Mouse (Mus musculus) hindbrain, embryonic 16.5 days (tissue): ENCODE results near the gene Armh2. TPM values are rescaled to one million over a fixed set of nuclear protein-coding genes. Genes with fewer than 3 reads are reported as not detected.

Experiments
- ATAC-seq: fragments of 200-750 bp; cut with Nextera tagmentation; 2 replicates; pipeline ENCODE4 v1.8.0; 2017; ENCODE audit warnings: moderate TSS enrichment, moderate library complexity
- H3K27ac ChIP-seq: fragments of 300-500 bp; sonication (generic); 2 replicates; pipeline ENCODE4 v1.5.1; 2014; ENCODE audit warnings: low read depth, mild to moderate bottlenecking, control low read depth, low read length, moderate library complexity
- H3K27me3 ChIP-seq: fragments of 300-500 bp; sonication (generic); replicated peaks from 2 replicates; pipeline ENCODE4 v1.6.1; 2014; ENCODE audit warnings: low read length; ENCODE audit not compliant: control insufficient read depth, insufficient read depth
- H3K36me3 ChIP-seq: fragments of 300-500 bp; sonication (generic); 2 replicates; pipeline ENCODE4 v1.6.1; 2014; ENCODE audit warnings: mild to moderate bottlenecking, low read length, moderate library complexity, mixed read lengths; ENCODE audit not compliant: control insufficient read depth, insufficient read depth
- H3K4me1 ChIP-seq: fragments of 300-500 bp; sonication (generic); 2 replicates; pipeline ENCODE4 v1.6.1; 2014; ENCODE audit warnings: low read depth, low read length; ENCODE audit not compliant: control insufficient read depth, insufficient read depth
- H3K4me2 ChIP-seq: fragments of 300-500 bp; sonication (generic); 2 replicates; pipeline ENCODE4 v1.6.1; 2014; ENCODE audit warnings: mild to moderate bottlenecking, low read length, control low read depth, moderate library complexity
- H3K4me3 ChIP-seq: fragments of 300-500 bp; sonication (generic); 2 replicates; pipeline ENCODE4 v1.5.1; 2014; ENCODE audit warnings: mild to moderate bottlenecking, low read length, control low read depth, moderate library complexity
- H3K9ac ChIP-seq: fragments of 300-500 bp; sonication (generic); 2 replicates; pipeline ENCODE4 v1.6.1; 2014; ENCODE audit warnings: low read depth, mild to moderate bottlenecking, control low read depth, low read length, moderate library complexity
- H3K9me3 ChIP-seq: fragments of 300-500 bp; sonication (generic); 2 replicates; pipeline ENCODE4 v1.6.1; 2014; ENCODE audit warnings: mild to moderate bottlenecking, low read length, moderate library complexity; ENCODE audit not compliant: control insufficient read depth
- WGBS: fragments of 180-500 bp; shearing (Covaris S2); extraction: QIAGEN DNeasy Blood & Tissue Kit; methylation state at CpG from one replicate; pipeline ENCODE4 v1.1.7; 2014; 5-methylcytosine and 5-hydroxymethylcytosine counted together
- polyA plus RNA-seq: library from polyadenylated mRNA; unstranded; fragments of >200 nt; fragmentation: Nextera tagmentation; extraction: Ambion mirVana; gene quantifications from 2 replicates; pipeline ENCODE4 v1.2.1, GENCODE M21; 2015

The Armh2 gene
- polyA plus RNA-seq, 1 experiment from 2014 or later, result not detected

DNA sequence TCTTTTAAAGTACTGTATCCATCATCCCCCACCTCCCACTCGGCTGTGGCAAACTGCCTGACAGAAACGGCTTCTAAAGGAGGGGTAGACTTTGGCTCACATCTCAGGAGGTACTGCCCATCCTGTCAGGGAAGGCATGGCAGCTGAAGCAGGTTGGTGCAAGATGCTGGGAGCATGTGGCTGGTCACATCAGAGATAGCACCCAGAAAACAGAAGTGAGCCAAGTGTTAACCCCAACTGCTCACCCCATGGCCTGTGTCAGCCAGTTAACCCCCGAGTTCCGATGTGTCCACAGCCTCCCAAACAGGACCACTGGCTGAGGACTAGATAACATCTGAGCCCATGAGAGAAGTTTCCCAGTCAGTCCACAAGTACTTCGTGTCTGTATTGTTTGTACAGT lies 25.4 kb upstream of the Armh2 start:
- Histone ChIP-seq H3K36me3 (peaks cover 11% of the 10 kb centered on the region; the same call in 1 of the 2 replicates), H3K4me1 (peaks cover 2% of the 10 kb centered on the region; the same call in 1 of the 2 replicates), H3K9ac (no peak overlapping the region), H3K27ac (no peak overlapping the region), H3K4me3 (no peak overlapping the region), H3K9me3 (no peaks in the 10 kb centered on the region), H3K27me3 (no peaks in the 10 kb centered on the region), H3K4me2 (no peak overlapping the region)
- WGBS, result 40% methylated on average over 5 of the region's 5 CpGs
- no peak for ATAC-seq

- 85% methylated on average over 9 of the region's 9 CpGs for WGBS
- Histone ChIP-seq H3K27ac (no peak overlapping the region), H3K4me3 (no peak overlapping the region), H3K9me3 (no peaks in the 10 kb centered on the region), H3K4me1 (peaks cover 2% of the 10 kb centered on the region; the same call in 1 of the 2 replicates), H3K4me2 (no peak overlapping the region), H3K9ac (no peak overlapping the region), H3K27me3 (no peaks in the 10 kb centered on the region), H3K36me3 (peaks cover 11% of the 10 kb centered on the region; the same call in 1 of the 2 replicates)
- ATAC-seq, result no peak
Observed at GRCm38 (mm10) chr13:24716441-24716840, 24.6 kb upstream of the Armh2 start.

GRCm38 (mm10) chr13:24717677-24718076 lies 23.4 kb upstream of the Armh2 start:
- Histone ChIP-seq H3K4me3 (no peak overlapping the region), H3K36me3 (peaks cover 11% of the 10 kb centered on the region; the same call in 1 of the 2 replicates), H3K9me3 (no peaks in the 10 kb centered on the region), H3K27ac (no peak overlapping the region), H3K4me1 (peaks cover 2% of the 10 kb centered on the region; the same call in 1 of the 2 replicates), H3K27me3 (no peaks in the 10 kb centered on the region), H3K9ac (no peak overlapping the region), H3K4me2 (no peak overlapping the region)
- 83% methylated on average over 7 of the region's 7 CpGs for WGBS
- ATAC-seq, result no peak

- Histone ChIP-seq H3K4me1 (no peaks in the 10 kb centered on the region), H3K9me3 (no peaks in the 10 kb centered on the region), H3K27me3 (no peaks in the 10 kb centered on the region), H3K4me3 (no peak overlapping the region), H3K36me3 (peaks cover 6% of the 10 kb centered on the region; the same call in 1 of the 2 replicates), H3K9ac (no peak overlapping the region), H3K4me2 (no peak overlapping the region), H3K27ac (no peak overlapping the region)
- 82% methylated on average over 10 of the region's 10 CpGs for WGBS
- no peak for ATAC-seq
Observed at GRCm38 (mm10) chr13:24721502-24721901, 19.5 kb upstream of the Armh2 start.

- no peaks in the 10 kb centered on the region for H3K27me3 ChIP-seq
- H3K36me3 ChIP-seq, result peaks cover 4% of the 10 kb centered on the region; the same call in 1 of the 2 replicates
- H3K4me3 ChIP-seq, result no peak overlapping the region
- no peaks in the 10 kb centered on the region for H3K4me1 ChIP-seq
- H3K4me2 ChIP-seq, result no peak overlapping the region
- H3K9me3 ChIP-seq, result no peaks in the 10 kb centered on the region
- 52% methylated on average over 8 of the region's 8 CpGs for WGBS
- H3K9ac ChIP-seq, result no peak overlapping the region
- ATAC-seq, result no peak
- H3K27ac ChIP-seq, result no peak overlapping the region
Observed at GRCm38 (mm10) chr13:24723699-24724394, 17.2 kb upstream of the Armh2 start.

GRCm38 (mm10) chr13:24724395-24724759 lies 16.7 kb upstream of the Armh2 start:
- Histone ChIP-seq H3K9me3 (no peaks in the 10 kb centered on the region), H3K4me3 (no peak overlapping the region), H3K27ac (no peak overlapping the region), H3K4me2 (no peak overlapping the region), H3K4me1 (no peaks in the 10 kb centered on the region), H3K9ac (no peak overlapping the region), H3K27me3 (no peaks in the 10 kb centered on the region), H3K36me3 (peaks cover 4% of the 10 kb centered on the region; the same call in 1 of the 2 replicates)
- no peak for ATAC-seq
- WGBS, result 54% methylated on average over 4 of the region's 4 CpGs

DNA sequence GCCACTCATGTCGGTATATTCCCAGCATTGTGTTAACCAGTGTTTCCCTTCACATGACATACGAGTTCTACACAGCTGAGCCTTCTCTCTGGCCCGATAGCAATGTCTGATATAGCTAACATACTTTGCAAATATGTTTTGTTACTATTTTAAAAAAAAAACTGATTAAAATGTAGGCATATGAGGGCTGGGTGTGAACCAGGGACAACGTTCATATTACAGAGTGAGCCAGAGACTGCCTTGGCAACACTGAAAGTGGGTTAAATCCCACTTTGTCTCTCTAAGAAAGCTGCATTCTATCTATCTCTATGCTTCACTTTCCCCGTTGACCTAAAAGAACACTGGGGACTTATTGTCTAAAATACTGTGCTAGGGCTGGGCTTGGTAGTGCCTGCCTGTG lies 11.9 kb upstream of the Armh2 start:
- Histone ChIP-seq H3K27me3 (no peaks in the 10 kb centered on the region), H3K27ac (no peak overlapping the region), H3K4me3 (no peak overlapping the region), H3K4me1 (no peaks in the 10 kb centered on the region), H3K4me2 (no peak overlapping the region), H3K36me3 (peaks cover 2% of the 10 kb centered on the region), H3K9ac (no peak overlapping the region), H3K9me3 (no peaks in the 10 kb centered on the region)
- WGBS, result 93% methylated on average over 5 of the region's 5 CpGs
- ATAC-seq, result no peak

- Histone ChIP-seq H3K9ac (no peak overlapping the region), H3K27ac (no peak overlapping the region), H3K4me2 (no peak overlapping the region), H3K9me3 (no peaks in the 10 kb centered on the region), H3K27me3 (no peaks in the 10 kb centered on the region), H3K36me3 (peaks cover 2% of the 10 kb centered on the region; the same call in 1 of the 2 replicates), H3K4me1 (no peaks in the 10 kb centered on the region), H3K4me3 (no peak overlapping the region)
- 82% methylated on average over 5 of the region's 5 CpGs for WGBS
- no peak for ATAC-seq
Observed at GRCm38 (mm10) chr13:24734502-24734901, 6.5 kb upstream of the Armh2 start.

- no peak for ATAC-seq
- no peaks in the 10 kb centered on the region for H3K4me1 ChIP-seq
- H3K27ac ChIP-seq, result no peak overlapping the region
- H3K4me2 ChIP-seq, result no peak overlapping the region
- H3K9ac ChIP-seq, result no peak overlapping the region
- H3K36me3 ChIP-seq, result peaks cover 2% of the 10 kb centered on the region; the same call in 1 of the 2 replicates
- WGBS, result 83% methylated on average over 6 of the region's 6 CpGs
- H3K4me3 ChIP-seq, result no peak overlapping the region
- H3K27me3 ChIP-seq, result no peaks in the 10 kb centered on the region
- H3K9me3 ChIP-seq, result no peaks in the 10 kb centered on the region
Observed at GRCm38 (mm10) chr13:24735608-24736131, 5.4 kb upstream of the Armh2 start.
